Mouse (Mus musculus) CH12.LX (cell line): ENCODE measurements around the gene Trim56. TPM values are rescaled to one million over a fixed set of nuclear protein-coding genes. Genes with fewer than 3 reads are reported as not detected.

Source experiments
- DNase-seq: peaks from one replicate; pipeline ENCODE4 v3.0.0-alpha.2; 2013; ENCODE audit errors: extremely low read depth
- H3K27ac ChIP-seq: 2 replicates; pipeline ENCODE4 v1.5.1; 2012; ENCODE audit warnings: low read depth, mild to moderate bottlenecking, control low read depth, moderate library complexity; ENCODE audit not compliant: insufficient read depth
- H3K27me3 ChIP-seq: replicated peaks from 2 replicates; pipeline ENCODE3; 2012; ENCODE audit warnings: inconsistent platforms
- H3K36me3 ChIP-seq, 2 experiments: replicated peaks in 1 of 2; 2 replicates each; pipeline versions ENCODE3 to v1.6.1; 2012; ENCODE audit warnings: inconsistent platforms in 1 of 2, low read length in 1 of 2, mild to moderate bottlenecking in 1 of 2, mixed read lengths in 1 of 2, moderate library complexity in 1 of 2; ENCODE audit not compliant: control insufficient read depth in 1 of 2, insufficient read depth in 1 of 2
- H3K4me1 ChIP-seq, 2 experiments: 2 replicates each; pipeline ENCODE4 v1.6.1; 2012; ENCODE audit warnings: inconsistent platforms in 1 of 2, moderate library complexity in 1 of 2; ENCODE audit not compliant: insufficient read depth in 2 of 2, control insufficient read depth in 1 of 2
- H3K4me2 ChIP-seq: 2 replicates; pipeline ENCODE4 v1.6.1; 2012; ENCODE audit warnings: low read depth, mild to moderate bottlenecking, control low read depth; ENCODE audit not compliant: poor library complexity, insufficient read depth, severe bottlenecking
- H3K4me3 ChIP-seq, 3 experiments: fragments of 150-350 bp in 1 of 3; sonication (generic) in 1 of 3; replicated peaks in 1 of 3; 2 replicates each; pipeline versions ENCODE3 to v1.5.1; 2011 to 2012; ENCODE audit warnings: low read depth in 2 of 3, low read length in 2 of 3, mild to moderate bottlenecking in 2 of 3, moderate library complexity in 2 of 3, control low read depth in 1 of 3, improper control_type of control experiment in 1 of 3, inconsistent platforms in 1 of 3, mixed read lengths in 1 of 3; ENCODE audit not compliant: poor library complexity in 1 of 3
- H3K79me2 ChIP-seq: replicated peaks from 2 replicates; pipeline ENCODE4 v1.6.1; 2012; ENCODE audit warnings: mild to moderate bottlenecking, moderate library complexity; ENCODE audit not compliant: control insufficient read depth, poor library complexity, insufficient read depth, severe bottlenecking; ENCODE audit errors: extremely low read depth
- H3K9ac ChIP-seq: 2 replicates; pipeline ENCODE4 v1.6.1; 2012; ENCODE audit warnings: low read depth, mild to moderate bottlenecking, control low read depth, moderate library complexity; ENCODE audit not compliant: insufficient read depth
- H3K9me3 ChIP-seq: replicated peaks from 2 replicates; pipeline ENCODE3; 2012; ENCODE audit warnings: low read length, inconsistent platforms, mixed read lengths
- CHD1 ChIP-seq: IDR thresholded peaks from 2 replicates; pipeline ENCODE4 v1.6.1; 2012; ENCODE audit warnings: low read depth, low read length, improper control_type of control experiment, inconsistent platforms
- CTCF ChIP-seq, 2 experiments: IDR thresholded peaks in 1 of 2; conservative IDR thresholded peaks in 1 of 2; 2 replicates each; pipeline ENCODE4 v1.5.1; 2011 to 2012; ENCODE audit warnings: low read depth in 2 of 2, low read length in 2 of 2, improper control_type of control experiment in 1 of 2, inconsistent platforms in 1 of 2, mild to moderate bottlenecking in 1 of 2, moderate library complexity in 1 of 2
- E2F4 ChIP-seq: IDR thresholded peaks from 2 replicates; pipeline ENCODE4 v1.6.1; 2011; ENCODE audit warnings: low read depth, low read length, improper control_type of control experiment; ENCODE audit not compliant: insufficient replicate concordance
- EP300 ChIP-seq: IDR thresholded peaks from 2 replicates; pipeline ENCODE4 v1.6.1; 2011; ENCODE audit warnings: low read length, improper control_type of control experiment
- GABPA ChIP-seq: IDR thresholded peaks from 2 replicates; pipeline ENCODE4 v1.6.1; 2012; ENCODE audit warnings: low read depth, low read length, improper control_type of control experiment, inconsistent platforms; ENCODE audit not compliant: insufficient replicate concordance
- IRF4 ChIP-seq: IDR thresholded peaks from 2 replicates; pipeline ENCODE4 v1.6.1; 2014; ENCODE audit warnings: low read depth, mild to moderate bottlenecking, inconsistent platforms, low read length, improper control_type of control experiment
- MAZ ChIP-seq: IDR thresholded peaks from 2 replicates; pipeline ENCODE4 v1.6.1; 2012; ENCODE audit warnings: low read depth, mild to moderate bottlenecking, inconsistent platforms, low read length, improper control_type of control experiment, moderate library complexity
- MEF2A ChIP-seq: IDR thresholded peaks from 2 replicates; pipeline ENCODE4 v1.6.1; 2014; ENCODE audit warnings: low read depth, mild to moderate bottlenecking, inconsistent platforms, low read length, improper control_type of control experiment, borderline replicate concordance
- MYC ChIP-seq: IDR thresholded peaks from 2 replicates; pipeline ENCODE4 v1.6.1; 2011; ENCODE audit warnings: low read depth, mild to moderate bottlenecking, improper control_type of control experiment, low read length
- NELFE ChIP-seq: IDR thresholded peaks from 2 replicates; pipeline ENCODE4 v1.6.1; 2011; ENCODE audit warnings: low read depth, low read length, improper control_type of control experiment
- PAX5 ChIP-seq: IDR thresholded peaks from 2 replicates; pipeline ENCODE4 v1.6.1; 2012; ENCODE audit warnings: low read length, inconsistent platforms, mixed read lengths
- POLR2A ChIP-seq: IDR thresholded peaks from 2 replicates; pipeline ENCODE4 v1.6.1; 2011; ENCODE audit warnings: low read depth, mild to moderate bottlenecking, improper control_type of control experiment, low read length
- POLR2AphosphoS2 ChIP-seq: IDR thresholded peaks from 2 replicates; pipeline ENCODE4 v1.6.1; 2011; ENCODE audit warnings: low read depth, low read length, improper control_type of control experiment
- RAD21 ChIP-seq: IDR thresholded peaks from 2 replicates; pipeline ENCODE4 v1.6.1; 2011; ENCODE audit warnings: low read depth, mild to moderate bottlenecking, low read length, improper control_type of control experiment, moderate library complexity
- RCOR1 ChIP-seq: conservative IDR thresholded peaks from 2 replicates; pipeline ENCODE4 v1.6.1; 2012; ENCODE audit warnings: low read depth, mild to moderate bottlenecking, inconsistent platforms, low read length, improper control_type of control experiment
- SIN3A ChIP-seq: IDR thresholded peaks from 2 replicates; pipeline ENCODE4 v1.6.1; 2012; ENCODE audit warnings: low read length, improper control_type of control experiment, inconsistent platforms
- TCF12 ChIP-seq: IDR thresholded peaks from 2 replicates; pipeline ENCODE4 v1.6.1; 2014; ENCODE audit warnings: low read depth, mild to moderate bottlenecking, inconsistent platforms, low read length, improper control_type of control experiment
- ZKSCAN1 ChIP-seq: IDR thresholded peaks from 2 replicates; pipeline ENCODE4 v1.6.1; 2012; ENCODE audit warnings: low read depth, inconsistent platforms, low read length, improper control_type of control experiment, borderline replicate concordance
- ZMIZ1 ChIP-seq: IDR thresholded peaks from 2 replicates; pipeline ENCODE4 v1.6.1; 2012; ENCODE audit warnings: low read depth, mild to moderate bottlenecking, inconsistent platforms, low read length, improper control_type of control experiment
- dilution Hi-C: fragments of 300-500 bp; cut with MboI; formaldehyde crosslinking; loops from 2 replicates; pipeline ENCODE4 v1.14.3; 2020; ENCODE audit warnings: low sequenced_read_pairs; ENCODE audit not compliant: extremely low pct_unique_long_range_greater_than_20kb, extremely low pct_ligation_motif_present
- in situ Hi-C: fragments of 300-500 bp; cut with MboI; formaldehyde crosslinking; loops from 3 replicates; pipeline ENCODE4 v1.14.3; 2019; ENCODE audit warnings: low sequenced_read_pairs, low pct_ligation_motif_present, low pct_unique_long_range_greater_than_20kb, mixed read lengths
- polyA plus RNA-seq: library from polyadenylated mRNA; unstranded; fragments of >175 nt; gene quantifications from 2 replicates; pipeline ENCODE4 v1.2.1, GENCODE M21; 2012; ENCODE audit warnings: low read depth; ENCODE audit not compliant: insufficient read length
- total RNA-seq, 2 experiments: library from RNA; depleted of rRNA; stranded (reverse); fragments of 300-350 nt in 1 of 2; fragments of >200 nt in 1 of 2; gene quantifications; 2 replicates each; pipeline ENCODE4 v1.2.3; 2012 to 2014

Trim56 gene
- total and polyA plus RNA-seq, 3 experiments: 7.6 to 12.9 (median 11.2) TPM

- Histone ChIP-seq H3K36me3 (no peaks in the 10 kb centered on the region), H3K27me3 (no peaks in the 10 kb centered on the region), H3K4me2 (no peak overlapping the region), H3K9ac (no peak overlapping the region), H3K9me3 (peaks cover 8% of the 10 kb centered on the region), H3K4me1 (peaks cover 0 to 11% of the 10 kb centered on the region in 2 experiments; a peak in 2 of 4 replicates), H3K4me3 (no peak overlapping the region), H3K27ac (no peak overlapping the region), H3K79me2 (no peaks in the 10 kb centered on the region)
- no peak for TF ChIP-seq E2F4
- no peak for TF ChIP-seq POLR2A
- no peak for TF ChIP-seq IRF4
- no peak for TF ChIP-seq EP300
- TF ChIP-seq PAX5: no peak
- no peak for TF ChIP-seq RAD21
- no peak for TF ChIP-seq NELFE
- no peak for DNase-seq
- dilution Hi-C loops: no loop called here
- in situ Hi-C loops: no loop called here
Measured at GRCm38 (mm10) chr5:137093720-137094119, 22.3 kb downstream of the Trim56 start.

DNA sequence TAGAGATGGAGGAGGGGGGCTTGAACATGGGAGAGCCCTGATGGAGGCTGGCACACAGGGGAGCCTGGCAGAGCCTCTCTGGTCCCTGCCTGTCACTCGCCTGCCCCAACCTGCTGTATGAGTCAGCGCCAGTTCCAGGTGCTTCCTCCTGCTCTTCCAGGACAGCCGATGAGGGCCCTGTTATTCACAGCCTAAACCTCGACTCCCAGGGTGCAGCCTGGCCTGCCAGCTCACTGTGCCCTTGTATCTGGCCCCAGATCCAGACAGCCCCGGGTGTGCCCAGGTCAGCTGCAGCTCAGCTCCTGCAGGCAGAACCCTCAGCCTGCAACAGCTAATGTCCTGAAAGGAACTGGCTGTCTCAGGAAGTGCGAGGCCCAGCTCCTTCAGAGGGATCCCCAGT, 24.4 kb downstream of the Trim56 start:
- DNase-seq: no peak
- Histone ChIP-seq H3K27ac (no peak overlapping the region), H3K4me2 (no peak overlapping the region), H3K27me3 (no peaks in the 10 kb centered on the region), H3K4me3 (no peak overlapping the region), H3K4me1 (peaks cover 0 to 11% of the 10 kb centered on the region in 2 experiments; a peak in 2 of 4 replicates), H3K9me3 (peaks cover 7% of the 10 kb centered on the region), H3K36me3 (no peaks in the 10 kb centered on the region), H3K79me2 (no peaks in the 10 kb centered on the region), H3K9ac (no peak overlapping the region)
- in situ Hi-C loops: no loop called here
- dilution Hi-C loops: no loop called here
- TF ChIP-seq POLR2AphosphoS2: no peak
- no peak for TF ChIP-seq POLR2A
- no peak for TF ChIP-seq MEF2A
- no peak for TF ChIP-seq GABPA
- no peak for TF ChIP-seq MAZ
- no peak for TF ChIP-seq NELFE

- Histone ChIP-seq H3K36me3 (no peaks in the 10 kb centered on the region), H3K27me3 (no peaks in the 10 kb centered on the region), H3K9me3 (peaks cover 11% of the 10 kb centered on the region), H3K4me3 (no peak overlapping the region), H3K79me2 (no peaks in the 10 kb centered on the region), H3K27ac (no peak overlapping the region), H3K9ac (no peak overlapping the region), H3K4me1 (peaks cover 0 to 11% of the 10 kb centered on the region in 2 experiments; a peak in 2 of 4 replicates), H3K4me2 (no peak overlapping the region)
- no peak for TF ChIP-seq MAZ
- no peak for TF ChIP-seq SIN3A
- no peak for TF ChIP-seq CTCF (conservative IDR thresholded peaks at IDR 0.05 in 1 of 2, IDR thresholded peaks at IDR 0.05 in 1 of 2; ENCODE audit: low read depth in 2 of 2, low read length in 2 of 2)
- no peak for TF ChIP-seq TCF12
- TF ChIP-seq MYC: no peak
- TF ChIP-seq CHD1: no peak
- no peak for TF ChIP-seq MEF2A
- no peak for TF ChIP-seq ZKSCAN1
- TF ChIP-seq RCOR1: no peak
- TF ChIP-seq ZMIZ1: no peak
- in situ Hi-C loops (no loop called here), dilution Hi-C loops (no loop called here)
- DNase-seq: no peak
Measured at GRCm38 (mm10) chr5:137090870-137091269, 25.1 kb downstream of the Trim56 start.
